Mouse (Mus musculus): ENCODE measurements around the gene Olfr979. TPM values are rescaled to one million over a fixed set of nuclear protein-coding genes. Genes with fewer than 3 reads are reported as not detected.

Olfr979 gene
- polyA plus RNA-seq, 1 experiment from 2014 or later = not detected

Other genes starting within 250 kb of the Olfr979 start
- not detected in 2 replicates for gene Olfr968, start 220.2 kb downstream of the Olfr979 start, polyA plus RNA-seq (2014; fragmentation: Nextera tagmentation; extraction: Ambion mirVana)
- not detected in 2 replicates for gene Olfr969, start 212.5 kb downstream of the Olfr979 start, polyA plus RNA-seq (2014; fragmentation: Nextera tagmentation; extraction: Ambion mirVana)
- not detected in 2 replicates for gene Olfr970, start 194.6 kb downstream of the Olfr979 start, polyA plus RNA-seq (2014; fragmentation: Nextera tagmentation; extraction: Ambion mirVana)
- gene Olfr971, start 166.6 kb downstream of the Olfr979 start, polyA plus RNA-seq (2014; fragmentation: Nextera tagmentation; extraction: Ambion mirVana) = not detected in 2 replicates
- gene Olfr972, start 137.0 kb downstream of the Olfr979 start, polyA plus RNA-seq (2014; fragmentation: Nextera tagmentation; extraction: Ambion mirVana) = not detected in 2 replicates
- not detected in 2 replicates for gene Olfr229, start 96.1 kb downstream of the Olfr979 start, polyA plus RNA-seq (2014; fragmentation: Nextera tagmentation; extraction: Ambion mirVana)
- not detected in 2 replicates for gene Olfr974, start 66.0 kb downstream of the Olfr979 start, polyA plus RNA-seq (2014; fragmentation: Nextera tagmentation; extraction: Ambion mirVana)
- gene Olfr975, start 51.4 kb downstream of the Olfr979 start, polyA plus RNA-seq (2014; fragmentation: Nextera tagmentation; extraction: Ambion mirVana) = 0.09 TPM in 1 of 2 replicates, not detected in the other
- not detected in 2 replicates for gene Olfr976, start 42.3 kb downstream of the Olfr979 start, polyA plus RNA-seq (2014; fragmentation: Nextera tagmentation; extraction: Ambion mirVana)
- not detected in 2 replicates for gene Olfr978, start 11.4 kb downstream of the Olfr979 start, polyA plus RNA-seq (2014; fragmentation: Nextera tagmentation; extraction: Ambion mirVana)
- gene Olfr980, start 6.1 kb upstream of the Olfr979 start, polyA plus RNA-seq (2014; fragmentation: Nextera tagmentation; extraction: Ambion mirVana) = not detected in 2 replicates
- not detected in 2 replicates for gene Olfr981, start 18.0 kb upstream of the Olfr979 start, polyA plus RNA-seq (2014; fragmentation: Nextera tagmentation; extraction: Ambion mirVana)
- not detected in 2 replicates for gene Olfr982, start 70.4 kb upstream of the Olfr979 start, polyA plus RNA-seq (2014; fragmentation: Nextera tagmentation; extraction: Ambion mirVana)
- gene Olfr983, start 90.1 kb upstream of the Olfr979 start, polyA plus RNA-seq (2014; fragmentation: Nextera tagmentation; extraction: Ambion mirVana) = not detected in 2 replicates
- not detected in 2 replicates for gene Olfr984, start 110.7 kb upstream of the Olfr979 start, polyA plus RNA-seq (2014; fragmentation: Nextera tagmentation; extraction: Ambion mirVana)
- gene Olfr985, start 126.7 kb upstream of the Olfr979 start, polyA plus RNA-seq (2014; fragmentation: Nextera tagmentation; extraction: Ambion mirVana) = not detected in 2 replicates
- gene Tmem225, start 144.7 kb upstream of the Olfr979 start, polyA plus RNA-seq (2014; fragmentation: Nextera tagmentation; extraction: Ambion mirVana) = not detected in 2 replicates
- not detected in 2 replicates for gene Olfr986, start 177.5 kb upstream of the Olfr979 start, polyA plus RNA-seq (2014; fragmentation: Nextera tagmentation; extraction: Ambion mirVana)
- 6.2 and 7.9 TPM in 2 replicates for gene Zfp202, start 188.9 kb upstream of the Olfr979 start, polyA plus RNA-seq (2014; fragmentation: Nextera tagmentation; extraction: Ambion mirVana)